8 mouse cellular contexts compared by ENCODE assay signal in genomic region chr5:115134234-115135165, GRCm38 (mm10). TPM values are rescaled to one million over a fixed set of nuclear protein-coding genes. Genes with fewer than 3 reads are reported as not detected.
DNase-seq lines count a peak whose midpoint lies in the region; ATAC-seq lines count a peak whose summit lies in the region.

Unc119b (minus strand) TSS chr5:115134975.

- peak; percentile 99 for ATAC-seq in megakaryocyte, adult 5-6 weeks (ENCODE audit: poor library complexity, severe bottlenecking)

- DNase-seq in adrenal gland, adult (ENCODE audit: inconsistent age in 2 of 2, low spot score in 1 of 2), result peak; percentile 92 to 96
- DNase-seq in embryo, embryonic 10 days (ENCODE audit: low spot score), result peak; percentile 86
- peak; percentile 91 for DNase-seq in gastrocnemius, postnatal 10 days
- peak; percentile 94 for DNase-seq in induced T-regulatory cell, adult 2 months (ENCODE audit: low read depth)
- peak; percentile 66 to 78 for DNase-seq in left cerebral cortex, adult 8-10 months (ENCODE audit: low spot score in 2 of 2)
- DNase-seq in right cerebral cortex, adult 18-20 months, result peak; percentile 90
- DNase-seq in urinary bladder, adult 2 months (ENCODE audit: low spot score), result peak; percentile 84

RNA-seq across cellular contexts. Expression of gene Unc119b, which starts in this region (rescaled TPM):
- total RNA-seq in gastrocnemius, postnatal 10 days (2021), result 10 to 100 TPM; 13.4 to 18.5 TPM
- 10 to 100 TPM; 21.2 to 26.9 (median 24.2) TPM for total RNA-seq in left cerebral cortex, adult 8-10 months (2022)
- total RNA-seq in megakaryocyte, adult 5-6 weeks (2015), result 12.5 and 14.0 TPM in 2 replicates
- 13.3 and 19.9 TPM in 2 replicates for total RNA-seq in megakaryocyte, adult 5-6 weeks (2017)
- polyA plus RNA-seq in urinary bladder, adult 2 months (2012; rRNA removed), result 24.0 and 27.4 TPM in 2 replicates

Comparison
In these comparisons a context has a peak if more than half of its experiments do, and no peak if none do; other contexts are left out.
1. Peak in every context shown above with its lines: DNase-seq and ATAC-seq.